Mouse (Mus musculus) naive thymus-derived CD4-positive, alpha-beta T cell, adult 2 months (primary cell): ENCODE data around the gene 4933406M09Rik.

Source experiments
- DNase-seq: peaks from one replicate; pipeline ENCODE4 v3.0.0-alpha.2; 2011; ENCODE audit warnings: low read depth

The 4933406M09Rik gene

DNA sequence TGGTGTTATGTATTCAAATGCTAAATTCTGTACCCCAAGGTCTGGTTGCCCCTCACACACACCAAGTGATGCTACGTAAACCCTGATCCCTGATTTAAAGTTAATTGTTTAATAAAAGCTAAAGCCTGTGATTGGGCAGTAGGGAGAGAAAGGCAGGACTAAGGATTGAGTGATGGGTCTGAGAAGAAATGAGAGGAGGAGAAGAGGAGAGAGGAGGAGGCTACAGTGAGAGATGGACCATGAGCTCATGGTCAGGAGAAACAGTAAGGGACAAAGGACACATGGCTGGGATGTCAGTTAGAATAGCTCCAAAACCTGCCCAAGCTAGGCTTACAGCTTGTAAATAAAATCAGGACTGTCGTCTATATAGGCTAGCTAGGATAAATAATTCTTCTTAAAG, 4.7 kb upstream of the 4933406M09Rik start:
- DNase-seq: no peak

GRCm38 (mm10) chr1:134381795-134382625, 3.7 kb upstream of the 4933406M09Rik start:
- peak; percentile 30 for DNase-seq

GRCm38 (mm10) chr1:134384581-134384980, 1.2 kb upstream of the 4933406M09Rik start:
- DNase-seq: no peak

DNA sequence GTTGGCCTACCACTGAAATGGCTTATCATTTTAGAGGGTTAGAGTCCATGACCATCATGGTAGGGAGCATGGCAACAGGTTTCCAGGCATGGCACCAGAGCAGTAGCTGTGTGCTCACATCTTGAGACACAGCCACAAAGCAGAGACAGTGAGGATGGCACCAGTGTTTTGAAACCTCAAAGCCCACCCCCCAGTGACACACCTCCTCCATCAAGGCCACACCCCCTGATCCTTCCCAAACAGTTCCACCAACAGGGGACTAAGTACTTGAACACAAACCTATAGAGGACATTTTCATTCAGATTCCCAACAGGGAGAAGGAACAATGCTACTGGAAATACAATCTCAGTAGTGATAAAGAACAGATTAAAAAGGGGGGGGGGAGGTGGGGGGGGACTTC, 564 bp upstream of the 4933406M09Rik start:
- no peak for DNase-seq

- no peak for DNase-seq
These were observed 8.1 kb downstream of the 4933406M09Rik start for GRCm38 (mm10) chr1:134393827-134394226.

DNA sequence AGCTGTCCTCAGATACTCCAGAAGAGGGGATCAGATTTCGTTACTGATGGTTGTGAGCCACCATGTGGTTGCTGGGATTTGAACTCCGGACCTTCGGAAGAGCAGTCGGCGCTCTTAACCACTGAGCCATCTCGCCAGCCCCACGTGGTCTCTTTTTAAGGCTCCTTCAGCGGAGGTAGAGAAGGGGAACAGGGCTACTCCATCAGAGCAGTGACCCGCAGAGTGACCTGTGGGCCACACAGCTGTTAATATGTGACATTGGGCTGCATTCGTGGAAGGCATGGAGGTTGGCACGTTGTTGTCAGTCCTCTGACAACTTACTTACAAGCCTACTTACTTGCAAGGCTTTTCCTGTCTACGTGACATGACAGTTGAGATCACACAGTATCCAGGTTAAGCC, 12.5 kb downstream of the 4933406M09Rik start:
- DNase-seq: no peak

GRCm38 (mm10) chr1:134399735-134400134, 14.0 kb downstream of the 4933406M09Rik start:
- DNase-seq: no peak

- peak; percentile 84 for DNase-seq
These were observed 20.0 kb downstream of the 4933406M09Rik start, which contains the start of gene Cyb5r1 for GRCm38 (mm10) chr1:134405509-134406413. TSS of gene Cyb5r1 (plus strand) at chr1:134405559.

GRCm38 (mm10) chr1:134406414-134406771, 20.7 kb downstream of the 4933406M09Rik start:
- no peak for DNase-seq

DNA sequence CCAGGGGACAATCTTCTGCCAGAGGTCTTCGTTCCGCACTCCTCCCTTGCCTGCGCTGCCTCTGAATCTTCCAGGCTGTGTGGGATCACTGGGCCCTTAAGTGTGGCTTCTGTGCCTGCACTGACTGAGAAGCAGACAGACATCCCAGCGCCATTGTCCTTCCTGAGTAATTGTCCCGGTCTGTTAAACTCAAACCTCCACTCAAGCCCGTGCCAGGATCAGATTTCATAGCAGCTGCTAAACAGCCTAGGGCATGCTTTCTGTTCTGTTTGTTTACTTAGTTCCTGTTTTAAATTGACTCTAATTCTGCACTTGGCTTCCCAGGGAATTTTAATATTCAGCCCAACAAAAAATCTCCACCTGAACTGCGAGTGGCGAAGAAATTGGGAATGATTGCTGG, 22.3 kb downstream of the 4933406M09Rik start:
- no peak for DNase-seq

- no peak for DNase-seq
These were observed 26.2 kb downstream of the 4933406M09Rik start for GRCm38 (mm10) chr1:134411706-134412629.

DNA sequence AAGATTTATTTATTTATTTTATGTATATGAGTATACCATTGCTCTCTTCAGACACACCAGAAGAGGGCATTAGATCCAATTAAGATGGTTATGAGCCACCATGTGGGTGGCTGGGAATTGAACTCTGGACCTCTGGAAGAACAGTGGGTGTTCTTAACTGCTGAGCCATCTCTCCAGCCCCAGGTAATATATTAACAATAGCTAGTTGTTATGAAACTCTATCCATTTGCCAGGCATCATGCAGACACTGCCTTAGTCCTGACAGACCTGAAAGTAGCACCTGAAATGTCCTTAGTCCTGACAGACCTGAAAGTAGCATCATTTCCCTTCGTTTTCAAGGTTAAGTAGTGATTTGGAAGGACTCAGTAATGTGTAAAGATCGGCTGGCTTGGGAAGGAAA, 28.3 kb downstream of the 4933406M09Rik start:
- no peak for DNase-seq

DNA sequence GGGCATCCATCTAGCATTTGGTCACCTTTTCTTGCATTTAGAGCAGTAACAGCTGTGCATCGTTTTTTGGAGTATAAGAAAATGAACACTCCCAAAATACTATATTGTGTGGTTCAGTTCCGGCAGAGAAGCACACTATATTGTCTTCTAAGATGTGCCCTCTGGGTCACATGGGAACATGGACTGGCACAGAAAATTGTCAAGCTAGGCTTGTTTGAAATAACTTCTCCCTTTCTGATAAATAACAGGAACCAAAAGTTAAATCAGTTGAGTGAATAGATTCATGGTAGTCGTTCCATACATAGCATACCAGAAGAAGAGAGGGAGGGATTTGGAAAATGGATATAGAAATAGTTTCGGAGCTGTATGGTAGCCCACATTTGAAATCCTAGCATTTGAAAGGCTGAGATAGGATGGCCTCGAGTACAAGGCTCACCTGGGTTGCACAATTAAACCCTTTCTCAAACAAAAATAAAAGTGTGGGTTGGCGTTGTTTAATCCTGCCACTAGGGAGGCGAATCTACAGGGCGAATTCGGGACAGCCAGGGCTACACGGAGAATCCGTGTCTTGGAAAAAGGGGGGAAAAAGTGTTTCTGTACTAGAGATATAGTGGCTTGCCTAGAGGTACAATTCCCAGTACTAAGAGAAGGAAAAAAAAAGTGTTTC, 28.9 kb downstream of the 4933406M09Rik start:
- DNase-seq: no peak

DNA sequence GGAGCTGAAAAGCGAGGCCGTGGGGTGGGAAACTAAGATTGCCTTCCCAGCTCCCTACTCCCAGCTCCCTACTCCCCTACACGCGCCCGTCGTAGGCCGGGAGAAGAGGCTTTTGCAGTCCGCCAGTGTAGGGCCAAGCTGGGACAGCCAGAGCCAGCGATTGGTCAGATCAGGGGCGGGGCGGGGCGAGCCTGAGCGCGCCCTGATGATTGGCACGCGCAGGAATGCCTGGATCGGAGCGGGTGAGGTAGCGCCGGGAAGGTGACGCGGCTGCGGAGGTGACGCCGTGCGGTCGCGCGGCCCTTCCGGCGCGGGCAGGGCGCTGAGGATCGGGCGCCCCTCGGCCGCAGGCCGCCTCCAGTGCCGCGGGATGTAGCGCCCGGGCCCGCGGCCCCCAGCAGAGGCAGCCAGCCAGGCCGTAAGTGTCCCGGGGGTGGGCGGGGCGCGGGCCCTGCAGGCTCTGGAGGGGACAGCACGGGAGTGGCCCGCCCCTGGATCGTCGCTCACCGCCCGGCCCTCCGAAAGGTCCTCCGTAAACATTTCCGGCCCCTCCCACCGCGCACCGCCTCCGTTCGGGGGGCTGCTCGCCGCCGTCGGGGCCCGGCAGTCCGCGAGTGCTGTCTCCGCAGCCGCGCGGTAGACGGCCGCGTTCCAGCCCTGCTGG, 29.6 kb downstream of the 4933406M09Rik start, which contains the start of gene Adipor1:
Gene Adipor1, plus strand, starts transcription at position 211 of the 664 bp plus-strand sequence.
- peak; percentile 93 for DNase-seq

DNA sequence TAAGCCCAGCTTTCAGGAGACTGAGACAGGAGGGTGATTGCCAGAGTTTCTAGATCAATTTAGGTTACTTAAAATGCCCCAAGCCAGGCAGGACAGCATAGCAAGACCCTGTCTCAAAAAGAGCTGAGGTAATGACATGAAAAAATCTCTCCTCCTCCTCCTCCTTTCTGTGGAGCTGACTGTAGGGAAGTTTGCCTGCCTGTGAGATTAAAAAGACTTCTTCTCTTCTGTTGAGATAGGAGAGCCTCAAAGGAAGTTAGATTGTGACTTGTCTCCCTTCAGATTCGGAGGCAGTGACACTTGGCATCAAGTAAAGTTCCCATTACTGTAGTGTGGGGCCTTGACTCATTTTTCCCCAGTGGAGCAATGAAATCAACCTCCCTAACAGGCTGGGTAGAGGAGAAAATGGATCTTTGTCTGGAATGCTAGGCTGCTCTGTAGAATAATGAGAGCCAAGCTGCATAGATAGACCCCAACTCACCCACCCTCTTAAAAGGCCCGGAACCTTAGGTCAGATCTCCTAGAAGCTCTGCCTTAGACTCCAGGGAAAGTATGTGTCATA, 32.8 kb downstream of the 4933406M09Rik start:
- DNase-seq: no peak

DNA sequence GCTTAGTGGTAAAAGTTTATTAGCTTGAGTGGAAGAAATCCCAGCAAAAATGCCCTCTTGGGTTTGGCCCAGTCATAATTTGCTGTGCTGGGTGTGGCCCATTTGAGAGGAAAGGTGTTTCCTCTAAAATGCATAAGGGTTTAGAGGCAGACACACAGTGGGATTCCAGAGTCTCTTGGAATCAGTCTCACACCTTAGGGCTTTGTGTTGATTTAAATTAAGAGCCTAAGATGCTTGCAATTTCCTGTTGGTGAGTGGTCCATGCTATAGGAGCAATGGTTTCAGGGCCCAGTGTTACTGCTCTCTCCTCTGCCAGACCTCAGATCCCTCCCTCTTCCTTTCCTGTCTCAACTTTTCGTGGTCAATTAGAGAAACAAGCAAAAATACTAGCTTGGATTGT, 33.4 kb downstream of the 4933406M09Rik start:
- DNase-seq: no peak

DNA sequence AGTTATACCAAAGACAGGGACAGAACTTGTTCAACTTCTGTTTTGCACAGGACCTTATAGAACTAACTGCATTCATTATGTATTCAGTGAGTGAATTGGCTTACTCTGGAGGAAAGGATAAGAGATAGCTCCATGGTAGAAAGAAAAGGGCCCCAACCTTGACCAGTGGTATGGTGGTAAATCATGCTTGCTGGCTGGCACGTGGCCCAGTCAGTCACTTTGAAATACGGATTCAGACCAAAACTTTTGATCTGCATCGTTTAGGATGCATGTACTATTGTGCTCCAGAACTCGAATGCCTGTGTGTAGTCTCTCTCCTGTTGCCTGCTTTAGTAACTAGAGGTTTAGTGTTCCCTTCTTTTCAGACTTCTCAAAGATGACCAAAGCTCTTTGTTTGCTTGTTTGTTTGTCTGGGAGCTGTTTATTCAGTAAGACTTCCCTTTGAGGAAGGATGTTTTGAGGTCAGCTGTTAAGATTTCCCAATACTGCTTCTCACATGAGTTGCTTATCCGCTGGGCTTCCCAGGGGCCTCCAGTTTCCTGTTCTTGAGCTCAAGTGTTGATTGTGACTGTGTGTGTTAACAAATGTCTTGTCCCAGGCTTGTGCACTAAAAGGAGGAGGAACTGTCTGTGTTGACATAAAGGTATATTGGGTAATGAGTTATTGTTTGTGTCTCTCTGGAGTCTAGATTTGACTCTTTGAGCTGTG, 34.2 kb downstream of the 4933406M09Rik start:
- no peak for DNase-seq

- no peak for DNase-seq
These were observed 38.2 kb downstream of the 4933406M09Rik start for GRCm38 (mm10) chr1:134423911-134424310.

DNA sequence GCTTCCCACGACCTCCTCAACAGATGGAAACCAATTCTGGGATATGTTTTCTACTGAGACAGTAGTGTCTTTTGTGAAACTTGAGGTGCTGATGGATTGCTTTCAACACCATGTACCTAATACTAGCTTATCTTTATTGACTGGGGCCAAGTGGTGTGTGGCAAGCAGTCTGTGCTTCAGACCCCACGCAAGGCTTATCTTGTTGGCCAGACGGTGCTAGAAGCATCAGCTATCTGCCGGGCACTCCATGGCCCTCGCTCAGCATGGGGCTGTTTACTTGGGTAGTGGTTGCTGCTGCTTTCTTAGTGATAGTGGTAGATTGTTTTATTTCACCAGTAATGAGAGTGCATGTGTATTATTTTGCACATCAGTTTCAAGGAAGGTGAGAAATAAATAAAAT, 40.5 kb downstream of the 4933406M09Rik start:
- no peak for DNase-seq

DNA sequence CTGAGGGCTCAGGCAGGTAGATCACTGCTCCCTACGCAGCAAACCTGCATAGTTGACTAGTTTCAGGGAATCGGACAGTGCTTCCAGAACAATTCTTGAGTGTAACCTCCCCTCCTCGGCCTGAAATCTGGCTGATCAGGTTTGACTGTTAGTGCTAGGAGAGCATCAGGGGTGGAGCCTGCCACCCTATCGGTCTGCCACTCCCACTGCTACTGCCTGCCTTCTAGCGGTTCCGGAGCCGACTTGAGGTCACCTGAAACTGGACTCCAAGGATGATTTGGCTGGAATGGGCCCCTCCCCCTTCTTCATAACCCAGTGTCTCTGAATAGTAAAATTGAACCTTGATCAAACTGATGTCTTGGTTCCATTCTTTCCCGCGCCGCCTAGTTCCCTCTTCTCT, 47.3 kb downstream of the 4933406M09Rik start:
- no peak for DNase-seq
